ENCODE assay signal across 21 mouse cellular contexts in the genomic region with DNA sequence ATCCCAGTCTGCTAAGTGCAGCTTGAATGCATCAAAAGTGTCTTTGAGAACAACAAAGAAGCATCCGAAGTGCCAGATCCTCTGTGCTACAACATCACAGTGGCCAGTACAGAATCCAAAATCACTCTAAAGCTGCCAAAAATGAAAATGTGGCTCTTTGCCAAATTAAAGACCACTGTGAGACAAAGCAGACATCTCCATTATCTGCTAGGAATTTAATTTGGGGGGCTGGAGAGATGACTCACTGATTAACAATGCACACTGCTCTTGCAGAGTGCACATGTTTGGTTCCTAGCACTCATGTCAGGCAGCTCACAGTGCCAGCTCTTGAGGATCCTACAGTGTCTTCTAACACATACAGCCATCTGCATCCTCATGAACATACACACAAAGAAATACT.
DNase-seq lines count a peak whose midpoint lies in the region; ATAC-seq and TF ChIP-seq lines count a peak whose summit lies in the region.
"Had no signal": no experiment of that assay in that cellular context is flagged by ENCODE, and none has a peak within 500 bp of the region (broad histone marks: within the 10 kb centered on the region; RNA-seq: fewer than 3 reads in every experiment).

No protein-coding gene starts in this region.

- peak; percentile 18 to 45 for DNase-seq in cerebellum, postnatal 14 days
- peak; percentile 4 for DNase-seq in lung, embryonic 14.5 days
- DNase-seq in lung, postnatal 4 days, result no peak
- DNase-seq in forebrain, embryonic 14.5 days (ENCODE audit: low spot score), result peak; percentile 74
- DNase-seq in frontal cortex, postnatal 14 days (ENCODE audit: low spot score in 2 of 2), result no peak
- no peak for DNase-seq in ovary, adult 18-20 months (ENCODE audit: low spot score)
- DNase-seq: adrenal gland, postnatal 10 days; cerebellum, adult 9-10 months; embryo, embryonic 11 days; gastrocnemius, postnatal 36 days; heart, postnatal 10 days; kidney, adult 11 months; kidney, postnatal 10 days; right cerebral cortex, postnatal 25 days; thymus, postnatal 4 days had no signal

- H3K4me1 ChIP-seq in lung, embryonic 14.5 days (ENCODE audit: insufficient read depth), result no peaks in the 10 kb centered on the region
- no peaks in the 10 kb centered on the region for H3K4me1 ChIP-seq in forebrain, embryonic 14.5 days (ENCODE audit: control insufficient read depth, insufficient read depth, low read length)
- H3K4me1 ChIP-seq in intestine, embryonic 16.5 days (ENCODE audit: control insufficient read depth, insufficient read depth, low read length), result no peaks in the 10 kb centered on the region
- H3K4me1 ChIP-seq: heart, embryonic 10.5 days; liver, embryonic 12.5 days; lung, embryonic 15.5 days; neural tube, embryonic 12.5 days had no signal

- H3K27ac ChIP-seq in lung, embryonic 14.5 days (ENCODE audit: low read depth), result no peak overlapping the region
- H3K27ac ChIP-seq in forebrain, embryonic 14.5 days (ENCODE audit: low read depth, low read length), result no peak overlapping the region
- no peak overlapping the region for H3K27ac ChIP-seq in intestine, embryonic 16.5 days (ENCODE audit: low read length)
- H3K27ac ChIP-seq: heart, embryonic 10.5 days; liver, embryonic 12.5 days; lung, embryonic 15.5 days; neural tube, embryonic 12.5 days had no signal

- no peak for ATAC-seq in cerebellum, adult (ENCODE audit: insufficient number of reproducible peaks, low FRiP score, low TSS enrichment)
- ATAC-seq in lung, embryonic 14.5 days (ENCODE audit: insufficient read depth), result no peak; the same call in 1 of the 2 replicates
- ATAC-seq in forebrain, embryonic 14.5 days, result peak; percentile 90
- ATAC-seq in intestine, embryonic 16.5 days, result peak; percentile 81
- ATAC-seq: liver, embryonic 12.5 days had no signal

- no peak for TF ChIP-seq CTCF in lung, embryonic 14.5 days (IDR thresholded peaks at IDR 0.05; ENCODE audit: low read depth)

- no peaks in the 10 kb centered on the region for H3K27me3 ChIP-seq in lung, embryonic 14.5 days (ENCODE audit: insufficient read depth, low read length)
- H3K27me3 ChIP-seq in forebrain, embryonic 14.5 days (replicated peaks; ENCODE audit: control insufficient read depth, insufficient read depth, low read length), result no peaks in the 10 kb centered on the region
- H3K27me3 ChIP-seq in intestine, embryonic 16.5 days (replicated peaks; ENCODE audit: control insufficient read depth, insufficient read depth, low read length), result no peaks in the 10 kb centered on the region
- H3K27me3 ChIP-seq: liver, embryonic 12.5 days; lung, embryonic 15.5 days; neural tube, embryonic 12.5 days had no signal

- no peaks in the 10 kb centered on the region for H3K9me3 ChIP-seq in lung, embryonic 14.5 days (ENCODE audit: low read depth, low read length)
- H3K9me3 ChIP-seq in forebrain, embryonic 14.5 days (replicated peaks; ENCODE audit: control insufficient read depth, low read length), result no peaks in the 10 kb centered on the region
- no peaks in the 10 kb centered on the region for H3K9me3 ChIP-seq in intestine, embryonic 16.5 days (ENCODE audit: control insufficient read depth, low read length)
- H3K9me3 ChIP-seq: heart, embryonic 10.5 days; liver, embryonic 12.5 days; lung, embryonic 15.5 days; neural tube, embryonic 12.5 days had no signal

- no peak overlapping the region for H3K4me3 ChIP-seq in lung, embryonic 14.5 days (ENCODE audit: low read depth, low read length)
- H3K4me3 ChIP-seq in forebrain, embryonic 14.5 days (ENCODE audit: low read depth, low read length), result no peak overlapping the region
- no peak overlapping the region for H3K4me3 ChIP-seq in intestine, embryonic 16.5 days (ENCODE audit: low read length)
- H3K4me3 ChIP-seq: heart, embryonic 10.5 days; liver, embryonic 12.5 days; lung, embryonic 15.5 days; neural tube, embryonic 12.5 days had no signal

- WGBS in lung, embryonic 14.5 days, result 78% methylated on average over 1 of the region's 1 CpGs
- 53% methylated on average over 1 of the region's 1 CpGs for WGBS in forebrain, embryonic 14.5 days
- WGBS in intestine, embryonic 16.5 days, result 59% methylated on average over 1 of the region's 1 CpGs

- H3K9ac ChIP-seq in lung, embryonic 14.5 days, result no peak overlapping the region
- H3K9ac ChIP-seq in forebrain, embryonic 14.5 days (ENCODE audit: low read length), result no peak overlapping the region
- H3K9ac ChIP-seq in intestine, embryonic 16.5 days (ENCODE audit: low read depth, low read length), result no peak overlapping the region
- H3K9ac ChIP-seq: liver, embryonic 12.5 days; lung, embryonic 15.5 days; neural tube, embryonic 12.5 days had no signal

- H3K4me2 ChIP-seq in lung, embryonic 14.5 days, result no peak overlapping the region
- H3K4me2 ChIP-seq in forebrain, embryonic 14.5 days (ENCODE audit: low read length), result no peak overlapping the region
- H3K4me2 ChIP-seq in intestine, embryonic 16.5 days (ENCODE audit: low read depth, low read length), result no peak overlapping the region
- H3K4me2 ChIP-seq: liver, embryonic 12.5 days; lung, embryonic 15.5 days; neural tube, embryonic 12.5 days had no signal

- no peaks in the 10 kb centered on the region for H3K36me3 ChIP-seq in lung, embryonic 14.5 days (ENCODE audit: insufficient read depth)
- H3K36me3 ChIP-seq in forebrain, embryonic 14.5 days (ENCODE audit: control insufficient read depth, insufficient read depth, low read length), result no peaks in the 10 kb centered on the region
- H3K36me3 ChIP-seq in intestine, embryonic 16.5 days (ENCODE audit: control insufficient read depth, insufficient read depth, low read length), result no peaks in the 10 kb centered on the region
- H3K36me3 ChIP-seq: heart, embryonic 10.5 days; liver, embryonic 12.5 days; lung, embryonic 15.5 days; neural tube, embryonic 12.5 days had no signal

Comparison
In these comparisons a context has a peak if more than half of its experiments do, and no peak if none do; other contexts are left out.
1. DNase-seq: peak in cerebellum, postnatal 14 days (2 of 2), lung, embryonic 14.5 days (single experiment) and forebrain, embryonic 14.5 days (single experiment); none in lung, postnatal 4 days (0 of 2), frontal cortex, postnatal 14 days (0 of 2) and ovary, adult 18-20 months (single experiment).
2. ATAC-seq: peak in forebrain, embryonic 14.5 days (single experiment) and intestine, embryonic 16.5 days (single experiment); none in cerebellum, adult (single experiment) and lung, embryonic 14.5 days (single experiment).